Mouse (Mus musculus) granulocyte monocyte progenitor cell, adult 5-6 weeks (primary cell): Measurements from ENCODE around the gene Cryzl2. TPM values are rescaled to one million over a fixed set of nuclear protein-coding genes. Genes with fewer than 3 reads are reported as not detected.

Source experiments
- ATAC-seq: replicated peaks from 2 replicates; pipeline ENCODE4 v1.8.0; 2016; ENCODE audit warnings: mild to moderate bottlenecking, moderate TSS enrichment, inconsistent platforms; ENCODE audit not compliant: poor library complexity, severe bottlenecking
- total RNA-seq, 2 experiments: library from RNA; stranded (forward) in 1 of 2; stranded (reverse) in 1 of 2; fragments of 200-712, 200-1000 nt in 1 of 2; fragments of >200 nt in 1 of 2; fragmentation: Nextera tagmentation in 1 of 2; gene quantifications; 2 replicates each; pipeline ENCODE4 v1.2.3; 2014 to 2017

The Cryzl2 gene
- total RNA-seq (2014; fragmentation: Nextera tagmentation) (25.8 and 26.5 TPM in 2 replicates), total RNA-seq (2017) (10.6 and 18.9 TPM in 2 replicates)

DNA sequence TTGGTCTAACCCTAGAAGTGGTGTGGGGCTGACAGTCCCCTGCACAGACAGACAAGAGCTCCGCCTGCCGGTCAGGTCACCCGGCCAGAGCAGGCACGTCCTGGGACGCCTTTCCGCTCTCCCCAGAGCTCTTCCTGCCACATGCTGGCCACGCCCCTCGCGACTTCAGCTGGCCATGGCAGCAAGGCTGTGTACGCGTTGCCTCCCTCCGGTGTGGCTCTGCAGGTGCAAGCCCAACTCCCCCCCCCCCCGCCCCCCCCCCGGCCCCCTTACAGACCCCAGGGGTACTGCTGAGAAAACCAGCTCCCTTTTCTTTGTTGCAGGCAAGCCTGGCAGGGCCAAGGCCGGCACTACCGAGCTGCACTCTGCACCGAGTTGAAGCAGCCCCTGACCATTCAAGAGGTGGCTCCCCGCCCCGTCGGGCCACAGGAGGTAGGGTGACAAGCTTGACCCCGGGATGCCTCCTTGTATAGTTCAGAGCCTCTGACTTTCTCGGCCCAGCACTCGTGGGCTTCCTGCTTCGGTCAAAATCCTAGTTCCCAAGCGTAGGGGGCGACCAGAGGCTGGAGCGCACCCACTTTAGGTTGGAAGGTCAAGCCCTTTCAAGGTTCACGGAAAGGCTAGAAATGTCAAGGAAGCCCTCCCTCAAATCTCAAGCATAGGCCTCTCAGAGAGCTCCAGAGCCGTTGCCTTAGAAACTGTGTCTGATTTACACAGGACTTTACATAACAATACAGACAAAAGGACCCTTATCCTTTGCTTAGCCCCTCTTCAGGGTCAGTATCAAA lies at the start of gene Cryzl2:
Gene Cryzl2 (plus strand): TSS at position 157 of the 788 bp plus-strand sequence.
- peak; percentile 98 for ATAC-seq

DNA sequence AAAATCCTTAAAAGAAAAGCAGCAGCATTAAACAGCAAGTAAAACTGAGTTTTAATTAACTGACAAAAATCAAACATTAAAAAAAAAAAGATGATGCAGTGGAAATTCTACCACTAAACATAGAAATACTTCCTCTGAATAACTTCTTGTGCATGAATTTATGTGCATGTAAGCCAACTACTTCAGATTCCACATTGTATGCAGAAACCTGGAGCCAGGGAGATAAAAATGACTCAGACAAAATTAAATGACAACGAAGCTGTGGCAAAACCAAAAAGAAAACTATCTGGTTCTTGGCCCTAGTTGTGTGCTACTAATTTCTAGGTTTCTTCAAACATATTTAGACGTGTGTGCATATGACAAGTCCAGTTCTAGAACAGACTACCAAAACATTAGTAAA lies 48.7 kb upstream of the Cryzl2 start:
- no peak for ATAC-seq

DNA sequence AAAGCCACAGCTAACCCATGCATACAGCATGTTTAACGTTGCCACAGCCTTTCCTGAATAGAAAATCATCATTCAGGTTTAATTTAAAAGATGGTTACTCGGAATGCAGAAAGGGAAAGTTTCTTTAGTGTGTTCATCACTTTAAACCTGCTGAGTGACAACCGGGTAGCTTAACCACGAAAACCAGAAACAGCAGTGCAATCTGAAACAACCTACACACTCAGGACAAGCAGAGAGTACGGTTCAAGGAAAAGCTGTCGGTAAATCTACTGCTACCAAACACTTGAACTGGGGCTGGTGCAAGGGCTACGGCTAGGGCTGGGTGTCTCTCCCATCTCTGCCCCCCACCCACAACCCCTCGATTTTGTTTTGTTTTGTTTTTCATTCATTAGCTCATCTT lies 47.4 kb upstream of the Cryzl2 start:
- 0 out of 2 replicates have a peak, but pooled peaks have one; percentile 6 for ATAC-seq

DNA sequence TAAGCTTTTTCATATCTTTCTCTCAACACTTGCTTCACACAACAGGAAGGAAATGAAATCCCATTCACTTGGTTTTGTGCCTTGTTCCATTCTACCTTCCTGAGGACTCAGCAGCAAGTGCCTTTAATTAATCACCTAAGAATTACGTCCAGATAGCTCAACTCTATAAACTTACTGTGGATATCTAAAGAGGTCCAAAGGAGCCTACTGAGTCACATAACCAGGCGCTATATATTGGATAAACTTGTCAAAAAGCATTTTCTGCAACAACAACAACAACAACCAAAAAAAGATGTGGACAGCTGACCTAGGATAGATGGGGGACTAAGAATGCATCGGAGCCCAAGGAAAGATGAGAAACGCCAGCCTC lies 47.1 kb upstream of the Cryzl2 start:
- ATAC-seq: no peak

DNA sequence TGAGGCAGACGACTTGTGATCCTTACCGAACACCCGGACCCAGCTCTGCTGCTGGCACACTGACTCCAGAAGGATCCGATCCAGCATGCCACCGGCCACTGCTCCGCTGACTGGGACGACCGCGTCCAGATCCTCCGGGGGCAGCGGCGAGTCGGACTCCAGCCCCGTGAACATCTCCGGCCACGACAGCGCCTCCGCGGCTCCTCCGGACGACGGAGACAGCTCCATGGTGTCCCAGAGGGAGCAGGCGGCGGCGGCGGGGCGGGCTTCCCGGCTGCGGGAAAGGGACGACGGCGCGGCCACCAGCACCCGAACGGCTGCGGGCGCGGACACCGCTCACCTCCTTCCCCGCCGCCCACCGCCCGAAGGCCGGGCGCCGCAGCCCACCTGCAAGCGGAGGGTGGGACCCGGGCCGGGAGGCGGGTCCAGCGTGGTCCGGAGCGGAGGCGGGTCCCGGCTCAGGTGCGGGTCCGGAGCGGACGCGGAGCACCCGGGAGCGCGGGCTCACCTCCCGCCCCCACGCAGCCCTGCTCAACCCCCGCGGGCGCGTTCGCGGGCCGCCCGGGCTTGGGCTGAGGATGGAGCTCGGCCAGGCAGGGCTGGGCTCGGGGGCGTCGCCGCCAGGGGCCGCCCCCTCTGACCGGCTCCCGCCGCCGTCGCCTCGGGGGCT lies 46.5 kb upstream of the Cryzl2 start:
- peak; percentile 42 for ATAC-seq

DNA sequence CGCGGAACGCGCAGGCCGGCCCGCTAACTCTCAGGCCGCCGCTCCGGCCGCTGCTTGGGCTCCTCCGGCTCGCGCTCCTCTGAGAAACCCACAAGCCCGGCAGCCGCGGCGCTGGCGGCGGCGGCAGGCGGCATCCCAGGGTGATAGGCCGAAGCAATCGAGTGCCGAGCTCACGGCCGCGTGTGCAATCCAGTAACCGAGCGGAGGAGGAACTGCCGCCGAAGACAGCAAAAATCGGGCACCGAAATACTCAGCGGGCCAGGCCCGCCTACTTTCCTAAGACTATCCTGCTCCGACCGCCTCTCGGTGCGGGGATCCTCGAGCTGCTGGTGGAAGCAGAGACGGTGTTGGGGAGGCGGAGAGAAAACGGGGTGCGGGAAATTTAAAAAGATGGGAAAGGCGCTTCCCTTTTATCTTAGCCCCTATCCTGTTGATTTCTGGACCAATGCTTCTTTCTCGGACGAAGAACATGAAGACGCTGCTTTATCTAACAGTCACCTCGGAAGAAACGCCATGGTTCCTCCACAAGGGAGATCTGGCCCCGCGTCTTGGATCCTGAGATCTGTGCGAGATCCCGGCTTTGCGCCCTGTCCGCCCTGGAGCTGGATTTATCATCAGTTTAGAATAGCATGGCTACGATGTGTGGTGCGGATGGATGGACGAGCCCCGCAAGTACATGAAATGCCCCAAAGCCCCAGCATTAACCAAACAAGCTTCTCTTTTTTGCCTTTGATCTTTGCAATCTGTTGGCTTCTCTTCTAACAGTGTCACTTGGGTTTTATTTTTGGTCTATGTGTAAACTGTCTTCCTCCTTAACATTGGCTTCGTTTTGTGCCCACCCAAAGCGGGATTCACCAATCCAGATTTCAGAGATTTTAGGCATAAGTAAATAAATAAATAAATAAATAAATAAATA lies 45.7 kb upstream of the Cryzl2 start, which contains the start of gene Rasal2:
Gene Rasal2 (minus strand): TSS at position 142 of the 916 bp plus-strand sequence.
- ATAC-seq: peak; percentile 94

DNA sequence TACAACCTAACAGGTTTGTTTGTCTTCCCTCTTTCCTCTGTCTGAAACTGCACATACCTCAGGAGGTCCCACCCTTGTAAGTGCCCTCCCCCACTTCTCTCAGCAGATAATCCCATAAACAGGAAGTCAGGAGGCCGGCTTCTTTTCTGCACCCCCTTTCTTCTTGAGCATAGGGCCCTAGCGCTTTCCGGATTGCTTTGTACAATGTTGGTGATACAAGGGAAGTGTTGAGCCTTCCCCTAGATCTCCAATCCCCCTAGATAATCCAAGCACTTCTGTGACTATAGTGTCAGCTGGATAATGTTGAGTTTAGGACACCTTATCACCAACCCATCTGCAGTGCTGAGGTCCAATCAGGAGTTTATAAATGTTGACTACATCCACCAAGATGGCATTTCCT lies 42.6 kb upstream of the Cryzl2 start:
- no peak for ATAC-seq

DNA sequence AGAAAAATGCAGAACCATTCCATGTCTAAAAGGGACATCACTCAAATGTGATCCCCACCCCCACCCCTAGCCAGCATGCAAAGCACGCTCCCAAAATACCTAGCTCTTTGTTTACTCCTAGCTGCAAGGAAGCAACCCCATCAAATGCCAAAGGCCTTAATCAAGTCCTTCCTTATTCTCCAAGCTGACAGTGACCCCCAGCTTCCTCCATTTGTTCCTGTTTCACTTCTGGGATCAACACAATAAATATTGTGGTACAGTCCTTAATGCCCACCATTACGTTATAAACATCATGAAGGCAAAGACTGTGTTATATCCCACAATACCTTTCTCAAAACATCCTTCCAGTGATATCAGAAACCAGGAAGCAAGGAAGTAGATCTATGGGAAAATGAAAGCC lies 41.7 kb upstream of the Cryzl2 start:
- ATAC-seq: no peak

DNA sequence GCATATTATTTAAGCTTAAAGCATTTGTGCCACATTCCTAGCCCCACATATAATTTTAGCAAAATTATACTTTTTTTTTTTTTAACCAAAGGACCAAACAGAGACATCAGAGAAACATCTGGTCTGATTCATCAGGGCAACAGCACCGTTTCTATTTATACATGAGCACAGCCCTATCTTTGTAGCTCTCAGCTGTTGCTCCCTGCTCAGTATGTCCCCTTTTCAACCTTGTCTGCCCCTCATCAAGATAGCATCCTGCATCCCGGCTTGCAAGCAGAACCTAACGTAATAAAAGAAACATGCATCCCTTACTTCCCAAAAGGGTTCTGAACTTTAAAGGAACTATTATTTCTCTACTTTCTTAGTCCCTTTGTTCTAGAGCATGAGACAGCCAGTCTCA lies 41.0 kb upstream of the Cryzl2 start:
- ATAC-seq: no peak

DNA sequence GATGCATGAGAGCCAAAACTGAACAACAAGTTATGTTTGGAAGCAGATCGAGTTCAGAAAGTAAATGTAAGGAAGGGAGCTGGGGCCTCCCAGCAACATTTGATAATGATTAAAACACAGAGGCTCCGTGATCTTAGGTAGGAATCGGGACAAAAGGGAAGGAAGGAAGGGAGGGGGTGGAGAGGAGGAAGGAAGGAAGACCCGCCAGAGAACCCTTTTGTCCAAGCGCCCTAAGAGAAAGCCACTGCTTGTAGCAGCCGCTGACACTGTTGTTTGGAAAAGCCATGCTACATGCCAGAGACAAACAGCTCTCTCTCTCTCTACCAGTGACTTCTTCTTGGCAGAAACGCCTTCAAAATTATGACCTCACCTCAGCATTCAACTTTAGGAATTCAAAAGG lies 40.5 kb upstream of the Cryzl2 start:
- ATAC-seq: no peak

DNA sequence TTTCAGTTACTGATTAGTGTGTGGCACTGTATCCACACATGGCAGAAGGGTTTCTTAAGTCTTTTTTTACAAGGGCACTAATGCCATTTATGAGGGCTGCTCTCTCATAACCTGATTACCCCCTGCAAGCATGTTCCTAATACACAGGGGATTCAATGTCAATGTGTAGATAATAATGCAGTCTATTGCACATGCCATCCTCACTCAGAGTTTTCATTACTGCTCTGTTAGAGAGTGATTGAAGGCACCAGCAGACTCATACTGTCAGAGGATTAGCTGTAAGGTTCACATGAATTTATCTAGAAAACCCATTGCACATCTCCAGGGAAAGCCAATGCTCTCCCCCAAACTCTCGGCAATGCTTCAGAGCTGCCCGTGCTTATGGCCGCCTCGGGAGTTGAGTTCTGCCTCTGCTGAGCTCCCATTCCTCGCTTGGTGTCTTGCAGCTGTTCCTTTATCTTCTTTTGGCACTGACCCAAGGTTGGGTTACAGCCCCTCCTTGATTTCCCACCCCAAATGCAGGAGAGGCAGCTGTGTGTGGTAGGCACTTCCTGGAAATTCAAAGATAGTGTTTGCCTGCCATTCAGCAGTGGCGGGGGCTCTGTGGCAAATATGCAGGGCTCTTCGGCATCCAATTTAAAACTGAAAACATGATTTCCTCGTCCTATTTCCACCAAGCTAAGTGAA lies 32.5 kb upstream of the Cryzl2 start:
- no peak; the same call in 1 of the 2 replicates for ATAC-seq

DNA sequence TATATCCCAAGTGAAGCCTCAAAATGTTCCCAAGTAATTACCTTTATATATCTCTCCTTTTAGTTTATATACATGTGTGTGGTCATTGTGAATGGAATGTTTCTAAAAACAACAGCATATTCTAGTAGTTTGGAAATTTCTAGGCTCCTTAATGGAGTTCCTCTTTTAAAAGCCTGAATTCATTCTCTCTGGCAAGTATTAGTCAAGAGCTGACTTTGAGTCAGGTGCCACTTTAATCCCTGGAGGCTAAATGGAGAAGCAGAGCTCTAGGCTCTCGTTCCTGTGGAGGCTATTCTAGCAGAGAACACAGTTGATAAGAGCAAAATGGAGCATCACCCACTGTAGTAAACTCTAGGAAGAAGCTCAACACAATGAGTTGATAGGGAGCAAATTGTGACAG lies 31.4 kb upstream of the Cryzl2 start:
- ATAC-seq: peak; percentile 52; the same call in 1 of the 2 replicates

DNA sequence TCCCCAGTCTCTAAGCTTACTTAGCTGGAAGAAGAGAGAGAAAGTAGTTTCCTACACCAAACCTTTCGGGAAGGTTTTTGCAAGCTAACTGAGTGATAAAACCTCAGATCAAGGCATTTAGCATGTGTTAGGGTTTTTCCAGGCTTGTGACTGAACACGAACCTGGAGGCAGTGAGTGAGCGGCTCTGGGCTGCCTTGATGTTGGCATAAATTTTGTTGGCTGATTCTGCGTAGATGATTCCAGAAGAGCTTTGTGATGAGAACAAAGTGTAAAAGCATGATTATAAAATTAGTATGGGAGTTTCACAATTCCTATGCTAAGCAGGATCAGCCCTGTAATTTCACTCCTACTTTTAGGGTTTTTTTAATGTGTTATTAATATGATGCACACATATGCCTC lies 30.8 kb upstream of the Cryzl2 start:
- no peak for ATAC-seq

DNA sequence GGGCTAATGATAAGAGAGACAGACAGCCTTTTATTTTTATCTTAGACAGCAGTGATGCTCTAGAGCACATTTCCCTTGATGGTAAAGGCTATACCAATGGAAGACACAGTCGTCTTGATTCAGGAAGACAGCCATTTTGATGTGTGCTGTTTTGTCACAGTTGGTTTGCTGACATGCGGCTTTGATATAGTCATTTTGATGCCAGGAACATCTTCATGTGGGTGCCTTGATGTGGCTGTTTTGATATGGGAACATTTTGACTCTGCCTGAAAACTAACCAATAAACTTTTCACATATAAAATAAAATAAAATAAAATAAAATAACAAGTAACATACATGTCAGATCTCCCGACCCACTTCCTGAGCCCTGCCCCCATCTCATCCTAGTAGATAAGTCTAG lies 30.0 kb upstream of the Cryzl2 start:
- ATAC-seq: no peak

DNA sequence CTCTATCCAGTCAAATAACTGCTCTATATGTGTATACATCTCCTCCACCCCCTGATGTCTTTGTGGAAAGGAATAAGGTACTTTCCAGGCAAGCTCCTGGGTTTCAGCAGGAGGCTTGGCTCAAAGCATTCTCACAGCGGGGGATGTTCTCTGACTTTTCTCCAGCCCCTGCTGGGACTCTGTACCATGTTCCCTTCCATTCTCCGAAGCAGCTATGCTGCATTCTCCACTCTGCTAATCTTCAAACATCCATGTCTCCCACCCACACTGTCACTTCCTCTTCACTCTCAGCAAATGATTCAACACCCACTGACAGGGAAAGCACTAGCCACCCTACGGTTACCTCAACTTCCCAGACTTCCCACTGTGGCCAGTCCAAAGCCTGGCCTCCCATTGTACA lies 25.1 kb upstream of the Cryzl2 start:
- no peak for ATAC-seq

DNA sequence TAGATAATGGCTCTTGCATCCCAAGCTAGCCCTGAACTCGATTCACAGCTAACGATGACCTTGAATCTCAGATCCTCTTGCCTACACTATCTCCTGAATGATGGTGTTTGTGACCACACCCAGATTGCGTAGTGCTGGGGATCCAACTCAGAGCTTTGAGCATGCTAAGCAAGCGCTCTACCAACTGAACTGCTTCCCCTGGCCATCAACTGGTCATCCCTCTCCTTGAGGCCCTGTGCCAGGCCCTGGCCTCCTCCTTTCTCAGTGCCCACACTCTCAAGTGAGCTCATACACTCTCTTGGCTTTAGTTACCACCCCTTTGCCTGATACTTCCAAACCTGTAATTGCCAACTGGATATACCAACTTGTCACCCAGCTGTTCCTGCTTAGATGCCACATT lies 24.0 kb upstream of the Cryzl2 start:
- no peak; the same call in 1 of the 2 replicates for ATAC-seq

DNA sequence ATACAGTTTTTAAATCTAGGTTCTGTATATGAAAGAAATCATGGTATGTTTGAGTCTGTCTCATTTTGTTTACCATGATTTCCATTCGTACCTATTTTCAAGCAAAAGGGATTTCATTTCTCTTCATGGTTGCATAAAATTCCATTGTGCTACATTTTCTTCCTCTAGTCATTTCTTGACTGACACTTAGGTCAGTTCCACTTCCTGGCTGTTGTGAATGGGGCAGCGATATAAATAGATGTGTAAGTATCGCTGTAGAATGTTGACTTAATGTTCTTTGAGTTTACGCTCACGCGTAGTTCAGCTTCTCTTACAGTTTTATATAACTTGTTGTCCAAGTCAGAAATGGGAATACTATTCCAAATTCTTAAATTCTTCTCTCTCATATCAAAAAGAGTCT lies 22.5 kb upstream of the Cryzl2 start:
- ATAC-seq: no peak; the same call in 1 of the 2 replicates

DNA sequence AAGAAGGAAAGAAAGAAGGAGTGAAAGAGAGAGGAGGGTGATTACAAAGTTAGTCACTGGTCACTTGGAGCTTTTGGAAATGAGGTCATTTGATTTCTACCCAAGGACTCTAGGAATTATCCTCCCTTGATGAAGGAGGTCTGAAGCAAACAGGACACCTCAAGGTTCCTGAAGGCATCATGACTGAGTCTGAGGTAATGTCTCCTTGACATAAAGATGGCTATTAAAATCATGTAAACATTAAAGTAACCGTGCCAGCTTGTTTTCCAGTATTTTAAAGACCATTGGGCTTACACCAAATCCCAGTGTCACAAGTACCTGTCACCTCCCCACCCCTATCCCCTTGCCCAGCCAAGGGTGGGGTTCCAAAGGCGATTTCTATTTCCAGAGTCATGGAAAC lies 20.1 kb upstream of the Cryzl2 start:
- ATAC-seq: no peak

DNA sequence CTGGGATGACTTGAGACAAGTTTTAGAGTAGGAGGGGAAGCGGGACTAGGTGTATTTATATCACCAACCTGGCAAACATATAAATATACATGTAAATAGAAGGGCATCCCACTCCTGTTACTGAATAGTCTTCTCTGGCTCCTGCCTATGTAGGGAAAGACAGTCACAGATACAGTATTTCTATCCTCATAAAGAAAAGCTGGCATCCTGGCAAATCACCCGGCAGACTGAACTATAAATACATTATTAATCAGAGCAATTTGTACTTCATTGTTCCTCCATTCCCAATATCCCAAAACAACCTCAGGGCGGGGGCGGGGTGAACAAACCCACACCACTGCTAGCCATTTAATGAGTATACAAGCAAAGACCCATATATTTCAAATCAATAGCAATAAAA lies 19.3 kb upstream of the Cryzl2 start:
- ATAC-seq: no peak

DNA sequence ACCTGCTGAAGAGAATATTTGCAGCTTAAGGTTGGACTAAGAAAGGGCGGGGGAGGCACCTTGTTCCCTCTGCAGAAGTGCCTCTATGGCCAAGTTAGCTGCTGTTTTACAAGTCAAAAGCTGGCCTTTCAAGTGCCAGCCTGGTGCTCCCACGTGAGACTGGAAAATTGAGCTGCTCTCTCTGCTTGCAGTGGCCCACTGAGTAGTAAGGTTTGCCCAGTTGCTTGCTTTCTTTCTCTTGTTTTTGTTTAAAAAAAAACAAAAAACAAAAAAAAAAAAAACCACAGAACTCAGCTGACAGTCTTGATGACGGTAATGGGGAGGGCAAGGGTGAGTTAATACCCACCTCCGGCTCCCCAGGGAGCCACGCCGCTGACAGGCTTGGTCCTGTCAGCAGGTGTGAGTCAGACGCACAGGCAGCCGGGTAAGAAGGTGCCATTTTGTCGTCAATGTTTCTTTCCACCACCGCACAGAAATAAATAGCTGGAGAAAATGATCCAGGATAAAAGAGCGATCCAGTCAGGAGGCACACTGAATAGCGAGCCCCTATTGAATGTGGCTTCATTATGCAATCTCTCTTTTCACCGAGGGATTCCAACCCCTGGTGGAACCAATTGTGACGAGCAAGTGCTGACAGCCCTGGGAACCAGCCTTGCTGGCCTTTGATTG lies 18.3 kb upstream of the Cryzl2 start:
- no peak for ATAC-seq
